Mouse (Mus musculus) spleen, adult 12 weeks (tissue): ENCODE measurements around the gene Cdh1.
"Not testable (repeated sequence)": the region's sequence is repeated elsewhere in the genome, so short reads cannot be mapped to it uniquely, and the experiment has no call there.

ENCODE experiments used
- DNase-seq: peaks from one replicate; pipeline ENCODE4 v3.0.0; 2022; ENCODE audit warnings: low spot score

Gene Cdh1

DNA sequence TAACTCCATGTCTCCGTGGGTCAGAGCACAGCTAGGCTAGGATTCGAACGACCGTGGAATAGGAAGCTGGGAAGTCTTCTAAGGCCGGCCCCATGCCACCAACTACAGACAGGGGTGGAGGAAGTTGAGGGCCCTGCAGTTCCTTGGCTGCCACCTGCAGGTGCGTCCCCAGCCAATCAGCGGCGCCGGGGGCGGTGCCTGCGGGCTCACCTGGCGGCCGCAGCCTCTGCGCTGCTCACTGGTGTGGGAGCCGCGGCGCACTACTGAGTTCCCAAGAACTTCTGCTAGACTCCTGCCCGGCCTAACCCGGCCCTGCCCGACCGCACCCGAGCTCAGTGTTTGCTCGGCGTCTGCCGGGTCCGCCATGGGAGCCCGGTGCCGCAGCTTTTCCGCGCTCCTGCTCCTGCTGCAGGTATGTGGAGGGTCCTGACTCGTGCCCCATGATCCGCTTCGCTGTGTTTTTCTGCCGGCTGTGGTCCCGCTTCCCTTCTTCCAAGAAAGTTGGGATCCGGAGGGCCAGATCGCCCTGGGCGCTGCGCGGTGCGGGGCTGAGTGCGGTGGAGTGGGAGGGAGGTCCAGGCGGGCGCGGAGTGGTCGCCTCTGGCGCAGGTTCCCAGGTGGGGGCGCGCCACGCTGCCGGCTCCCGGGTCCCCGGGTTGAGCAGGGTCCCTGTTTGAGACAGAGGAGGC lies at the start of gene Cdh1:
Gene Cdh1, plus strand, starts transcription at position 221 of the 689 bp plus-strand sequence.
- DNase-seq: no peak

DNA sequence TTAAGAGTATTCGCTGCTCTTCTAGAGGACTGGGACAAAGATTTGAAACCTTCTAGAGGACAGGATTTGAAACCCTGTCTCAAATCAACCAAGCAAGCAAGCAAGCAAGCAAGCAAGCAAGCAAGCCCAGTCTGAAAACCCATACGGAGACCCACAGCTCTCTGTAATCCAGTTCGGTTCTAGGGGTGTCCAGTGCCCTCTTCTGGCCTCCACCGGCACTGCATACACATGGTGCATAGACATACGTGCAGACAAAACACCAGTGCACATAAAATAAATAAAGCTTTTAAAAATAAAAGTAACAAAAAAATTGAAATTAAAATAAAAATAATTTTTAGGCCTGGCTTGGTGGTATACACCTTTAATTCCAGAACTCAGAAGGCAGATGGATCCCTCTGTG lies 49.1 kb upstream of the Cdh1 start:
- DNase-seq: no peak

DNA sequence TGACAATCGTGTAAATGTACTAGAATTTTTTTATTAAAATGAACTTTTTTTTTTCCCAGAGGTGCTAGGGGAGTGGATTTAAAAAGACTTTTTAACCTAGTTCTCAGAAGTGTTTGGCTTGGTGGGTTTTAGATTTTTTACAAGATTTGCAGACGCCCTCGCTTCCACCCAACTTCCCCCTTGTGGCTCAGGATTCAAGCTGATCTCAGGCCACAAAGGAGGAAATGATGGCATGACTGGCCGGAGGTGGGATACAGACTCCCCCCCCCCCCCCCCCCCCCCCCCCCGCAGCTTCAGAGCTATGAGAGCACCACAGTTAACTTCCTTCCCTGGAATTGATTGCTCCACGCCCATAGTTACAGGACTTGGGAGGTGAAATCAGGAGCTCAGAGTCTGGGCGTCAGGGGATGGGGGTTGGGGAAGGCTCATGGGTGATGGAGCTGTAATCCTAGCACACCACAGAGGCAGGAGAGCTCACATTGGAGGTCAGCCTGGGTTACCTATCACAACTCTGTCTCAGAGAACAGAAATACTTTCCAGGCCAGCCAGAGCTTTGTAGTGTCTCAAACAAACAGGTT lies 47.0 kb upstream of the Cdh1 start:
- DNase-seq: no peak

DNA sequence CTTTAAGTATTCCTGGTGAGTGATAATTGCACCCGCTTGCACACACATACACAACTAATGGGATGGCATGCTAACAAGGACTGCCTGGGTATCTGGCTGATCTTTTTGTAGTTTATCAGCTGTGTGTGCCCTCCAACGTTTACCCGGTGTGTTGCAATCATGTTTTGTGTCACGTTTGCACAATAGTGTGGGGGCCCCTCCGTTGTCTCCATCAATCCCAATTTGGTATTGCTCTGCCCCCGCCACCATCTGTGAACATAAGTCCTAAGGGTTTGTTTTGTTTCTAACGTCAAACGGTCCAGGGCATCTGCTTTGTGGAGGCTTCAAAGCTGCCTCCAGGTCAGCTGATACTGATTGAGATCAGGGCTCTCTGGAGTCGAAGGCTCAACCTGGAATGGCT lies 43.3 kb upstream of the Cdh1 start:
- DNase-seq: no peak

DNA sequence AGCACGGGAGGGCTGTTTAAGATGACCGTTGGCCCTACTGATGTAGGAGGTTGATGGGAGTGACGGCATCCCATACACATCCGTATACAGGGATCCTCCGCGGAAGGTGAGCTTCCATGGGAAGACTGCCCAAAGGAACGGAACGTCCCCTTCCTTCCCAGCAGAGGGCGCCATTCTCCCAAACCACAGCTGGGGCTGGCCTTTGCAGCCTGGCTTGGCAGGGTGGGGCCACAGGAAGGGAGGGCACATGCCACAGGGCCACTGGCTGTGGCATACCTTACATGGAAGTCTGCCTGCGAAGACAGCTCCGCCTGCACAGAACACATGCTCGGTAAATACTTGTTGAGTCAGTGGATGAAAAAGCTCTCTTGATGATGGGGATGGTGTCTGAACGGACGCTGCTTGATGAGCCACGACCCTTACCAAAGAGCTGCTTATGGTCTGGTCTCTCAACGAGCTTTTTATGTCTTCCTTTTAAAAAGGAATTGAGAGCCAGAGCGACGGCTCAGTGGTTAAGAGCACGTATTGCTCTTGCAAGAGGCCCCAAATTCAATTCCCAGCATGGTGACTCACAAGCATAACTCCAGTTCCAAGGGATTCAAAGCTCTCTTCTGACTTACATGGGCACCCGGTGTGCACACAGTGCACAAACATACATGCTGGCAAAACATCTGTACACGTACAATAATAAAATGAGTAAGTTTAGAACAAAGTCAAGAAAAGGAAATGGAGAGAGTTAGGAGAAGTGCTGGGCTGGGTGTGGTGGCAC lies 41.9 kb upstream of the Cdh1 start:
- DNase-seq: peak; percentile 12

DNA sequence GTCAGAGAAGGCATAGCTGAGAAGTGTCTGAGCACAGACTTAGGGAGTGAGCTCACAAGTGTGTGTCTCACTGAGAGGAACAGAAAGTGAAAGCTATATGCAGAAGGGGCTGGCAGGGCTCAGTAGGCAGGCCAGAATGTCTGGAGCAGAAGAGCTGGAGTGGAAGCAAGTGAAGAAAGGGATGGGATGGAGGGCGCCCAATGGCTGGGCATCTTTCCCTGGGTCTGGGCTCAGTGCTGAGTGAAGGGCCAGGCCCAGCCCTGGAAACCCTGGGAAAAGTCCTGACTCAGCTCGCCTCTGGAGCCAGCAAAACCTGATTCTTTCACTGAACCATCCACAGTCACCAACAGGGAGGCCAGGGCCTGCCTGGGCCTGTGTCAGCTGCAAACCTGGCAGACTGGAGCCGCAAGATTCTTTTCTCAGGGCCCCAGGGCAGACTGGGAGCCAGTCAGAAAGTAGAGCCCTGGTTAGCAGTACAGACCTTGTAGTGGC lies 39.4 kb upstream of the Cdh1 start:
- DNase-seq: no peak

DNA sequence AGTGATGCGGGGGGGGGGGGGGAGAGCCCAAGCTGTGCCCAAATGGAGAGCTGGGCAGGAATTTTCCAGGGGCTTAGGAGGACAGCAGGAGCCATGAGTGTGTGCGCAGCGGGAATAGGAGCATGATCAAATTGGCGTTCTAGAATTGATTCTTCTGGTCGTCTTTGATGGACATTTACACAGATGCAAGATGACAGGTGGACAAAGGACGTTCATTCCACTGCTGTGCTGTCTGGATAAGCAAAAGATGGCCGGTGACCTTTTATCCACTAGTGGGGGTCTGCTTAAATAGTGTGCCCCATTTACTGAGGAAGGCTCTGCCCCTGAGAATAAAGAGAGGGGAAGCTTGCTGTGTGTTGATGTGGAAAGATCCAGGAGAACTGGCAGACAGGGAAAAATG lies 34.1 kb upstream of the Cdh1 start:
- no peak for DNase-seq

DNA sequence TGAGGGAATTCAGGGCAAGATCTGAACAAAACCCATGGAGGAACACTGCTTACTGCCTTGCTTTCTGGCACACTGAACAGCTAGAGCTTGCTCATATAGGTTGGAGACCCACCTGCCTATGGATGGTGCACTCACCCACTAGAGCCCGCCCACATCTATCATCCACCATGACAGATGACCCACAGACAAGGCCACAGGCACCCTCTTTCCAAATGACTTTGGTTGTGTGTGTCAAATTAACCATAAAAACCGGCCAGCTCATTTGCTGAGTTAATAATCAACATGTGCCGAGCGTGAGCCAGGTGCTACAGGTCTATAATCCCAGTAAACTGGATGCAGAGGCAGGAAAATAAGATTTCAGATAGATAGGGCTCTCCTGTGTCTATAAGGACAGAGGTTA lies 32.8 kb upstream of the Cdh1 start:
- no peak for DNase-seq

DNA sequence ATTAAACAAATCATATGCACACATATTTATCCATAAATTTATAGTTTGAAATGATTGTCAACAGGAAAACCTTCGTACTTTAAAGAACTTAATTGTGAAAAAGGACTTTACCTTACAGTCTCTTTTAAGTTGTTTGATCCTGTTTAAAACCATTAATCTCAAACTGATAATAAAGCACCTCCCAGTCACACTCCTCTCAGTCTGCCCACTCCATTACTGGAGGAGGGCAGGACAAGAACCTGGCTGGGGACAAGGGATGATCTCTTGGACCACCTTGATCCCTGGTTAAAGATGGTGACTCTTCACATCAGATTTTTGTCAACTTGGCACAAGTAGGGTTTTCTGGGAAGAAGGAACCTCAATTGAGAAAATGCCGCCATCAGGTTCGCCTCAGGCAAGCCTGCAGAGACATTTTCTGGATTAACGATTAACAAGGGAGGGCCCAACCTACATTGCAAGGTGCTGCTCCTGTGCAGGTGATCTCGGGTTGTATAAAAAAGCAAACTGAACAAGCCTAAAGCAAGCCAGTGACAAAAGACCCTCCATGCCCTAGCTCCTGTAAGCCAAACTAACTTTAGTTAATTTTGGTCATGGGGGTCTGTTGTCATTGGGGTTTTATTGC lies 31.5 kb upstream of the Cdh1 start:
- DNase-seq: no peak

DNA sequence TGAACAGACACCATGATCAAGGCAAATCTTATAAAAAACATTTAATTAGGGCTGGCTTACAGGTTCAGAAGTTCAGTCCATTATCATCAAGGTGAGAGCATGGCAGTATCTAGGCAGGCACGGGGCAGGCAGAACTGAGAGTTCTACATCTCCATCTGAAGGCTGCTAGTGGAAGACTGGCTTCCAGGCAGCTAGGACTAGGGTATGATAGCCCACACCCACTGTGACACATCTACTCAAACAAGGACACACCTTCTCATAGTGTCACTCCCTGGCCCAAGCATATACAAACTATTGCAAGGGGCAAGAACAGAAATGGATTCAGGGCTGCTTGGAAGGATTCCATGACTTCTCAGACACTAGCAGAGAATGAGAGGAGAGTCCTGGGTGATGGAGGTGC lies 31.0 kb upstream of the Cdh1 start:
- DNase-seq: not testable (repeated sequence)

DNA sequence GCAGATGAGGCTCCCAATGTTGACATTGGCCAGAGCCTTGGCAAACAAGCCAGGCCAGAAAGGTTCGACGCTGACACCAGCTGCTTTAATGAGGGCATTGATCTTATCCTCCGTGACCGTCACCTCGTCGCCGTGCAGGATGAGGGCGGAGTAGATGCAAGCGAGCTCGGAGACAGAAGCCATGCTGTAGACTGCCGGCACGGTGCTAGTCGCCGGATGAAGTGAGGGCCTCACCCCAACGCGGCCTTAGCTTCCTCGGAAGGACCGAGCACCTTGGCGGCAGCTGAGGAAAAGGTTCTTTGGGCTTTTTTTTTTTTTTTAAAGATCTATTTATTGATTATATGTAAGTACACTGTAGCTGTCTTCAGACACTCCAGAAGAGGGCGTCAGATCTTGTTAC lies 30.0 kb upstream of the Cdh1 start, which contains the start of gene Gm10073:
Gene Gm10073, minus strand, starts transcription at position 294 of the 400 bp plus-strand sequence.
- not testable (repeated sequence) for DNase-seq

DNA sequence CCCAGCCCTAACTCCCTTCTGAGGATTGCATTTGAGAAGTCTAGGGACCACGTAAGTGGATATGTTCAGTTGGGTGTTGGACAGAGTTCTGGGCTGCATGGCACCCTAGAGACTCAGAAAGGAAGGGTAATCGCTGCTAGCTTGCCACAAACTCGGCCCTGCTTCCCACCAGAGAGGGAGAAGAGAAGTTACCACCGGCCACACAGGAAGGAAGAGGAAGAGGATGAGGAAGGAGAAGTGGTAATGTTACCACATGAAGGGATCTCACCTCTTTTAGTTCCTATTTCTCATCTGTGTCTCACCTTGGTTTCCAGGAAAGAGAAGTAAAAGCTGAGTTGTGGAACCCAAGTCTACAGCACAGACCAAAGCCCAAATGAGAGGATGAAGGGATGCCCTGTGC lies 28.9 kb upstream of the Cdh1 start:
- no peak for DNase-seq

DNA sequence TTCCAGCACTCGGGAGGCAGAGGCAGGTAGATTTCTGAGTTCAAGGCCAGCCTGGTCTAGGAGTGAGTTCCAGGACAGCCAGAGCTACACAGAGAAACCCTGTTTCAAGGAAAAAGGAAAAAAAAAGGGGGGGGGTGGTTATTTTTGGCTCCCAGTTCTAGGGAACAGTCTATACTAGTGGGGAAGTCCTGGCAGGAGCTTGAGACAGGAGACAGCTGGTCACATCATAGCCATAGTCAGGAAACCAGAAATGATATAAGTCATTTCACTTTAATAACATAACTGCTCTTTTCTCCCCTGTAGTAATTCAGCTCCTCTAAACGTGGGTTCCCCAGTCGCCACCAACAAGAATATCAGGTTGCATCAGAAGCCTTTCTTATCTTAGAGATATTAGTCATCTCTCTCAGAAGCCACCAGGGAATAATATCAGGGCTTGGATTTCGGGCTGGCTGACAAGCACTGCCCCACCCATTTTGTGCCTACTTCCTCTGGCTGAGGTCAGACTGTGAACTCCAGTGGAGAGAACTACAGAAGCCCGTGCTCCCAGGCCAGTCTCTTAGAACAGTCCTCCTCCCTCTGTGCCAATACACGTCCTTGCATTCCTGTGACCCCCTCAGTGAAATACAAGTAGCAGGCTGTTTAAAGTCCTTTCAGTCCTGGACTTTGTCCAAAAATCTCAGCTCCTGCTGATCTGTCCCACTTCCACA lies 26.1 kb upstream of the Cdh1 start:
- no peak for DNase-seq

DNA sequence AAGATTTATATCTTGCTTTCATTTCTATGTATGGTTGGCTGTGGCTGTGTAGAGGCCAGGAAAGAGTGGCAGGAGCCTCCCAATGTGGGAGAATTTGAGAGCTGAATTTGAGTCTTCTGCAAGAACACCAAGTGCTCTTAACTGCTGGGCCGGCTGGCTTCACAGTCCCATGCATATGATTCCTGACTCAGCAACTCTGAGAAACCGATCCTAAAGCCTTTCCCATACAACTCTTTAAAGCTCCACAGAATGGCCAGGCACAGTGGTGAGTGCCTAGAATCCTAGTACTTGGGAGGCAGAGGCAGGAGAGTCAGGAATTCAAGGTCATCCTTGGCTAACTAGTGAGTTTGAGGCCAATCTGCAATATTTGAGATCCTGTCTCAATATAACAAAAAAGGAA lies 23.6 kb upstream of the Cdh1 start:
- no peak for DNase-seq

DNA sequence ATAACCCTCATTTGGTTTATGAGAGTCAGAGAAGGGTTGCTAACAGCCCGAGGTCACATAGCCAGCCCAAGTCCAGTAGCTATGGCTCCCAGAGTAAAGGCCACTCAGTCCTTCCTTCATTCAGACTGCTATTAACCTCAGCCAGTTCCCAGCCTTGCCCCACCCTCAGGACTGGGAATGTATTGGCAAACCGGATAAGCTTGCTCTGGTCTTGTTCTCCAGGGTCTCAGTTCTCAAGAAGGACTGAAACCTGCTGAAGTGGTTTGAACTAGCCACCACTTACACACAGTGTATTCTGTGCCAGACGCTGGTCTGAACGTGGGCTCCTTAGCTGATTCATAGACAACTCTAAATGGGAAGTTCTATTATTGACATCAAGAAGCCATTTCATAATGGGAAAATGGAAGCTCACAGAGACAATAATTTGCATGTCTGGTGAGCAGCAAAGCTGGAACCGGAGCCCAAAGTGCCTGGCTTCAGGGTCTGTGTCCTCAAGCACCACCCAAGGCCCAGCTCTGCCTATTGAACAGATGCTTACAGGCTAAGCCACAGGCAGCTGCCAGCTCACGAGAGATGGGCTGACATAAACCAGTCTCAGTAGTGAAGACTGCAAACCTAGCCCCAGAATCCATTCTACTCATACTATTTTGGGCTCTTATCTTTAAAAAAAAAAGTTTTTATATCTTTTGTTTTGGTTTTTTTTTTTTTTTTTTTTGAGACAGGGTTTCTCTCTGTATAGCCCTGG lies 21.6 kb upstream of the Cdh1 start:
- DNase-seq: no peak

DNA sequence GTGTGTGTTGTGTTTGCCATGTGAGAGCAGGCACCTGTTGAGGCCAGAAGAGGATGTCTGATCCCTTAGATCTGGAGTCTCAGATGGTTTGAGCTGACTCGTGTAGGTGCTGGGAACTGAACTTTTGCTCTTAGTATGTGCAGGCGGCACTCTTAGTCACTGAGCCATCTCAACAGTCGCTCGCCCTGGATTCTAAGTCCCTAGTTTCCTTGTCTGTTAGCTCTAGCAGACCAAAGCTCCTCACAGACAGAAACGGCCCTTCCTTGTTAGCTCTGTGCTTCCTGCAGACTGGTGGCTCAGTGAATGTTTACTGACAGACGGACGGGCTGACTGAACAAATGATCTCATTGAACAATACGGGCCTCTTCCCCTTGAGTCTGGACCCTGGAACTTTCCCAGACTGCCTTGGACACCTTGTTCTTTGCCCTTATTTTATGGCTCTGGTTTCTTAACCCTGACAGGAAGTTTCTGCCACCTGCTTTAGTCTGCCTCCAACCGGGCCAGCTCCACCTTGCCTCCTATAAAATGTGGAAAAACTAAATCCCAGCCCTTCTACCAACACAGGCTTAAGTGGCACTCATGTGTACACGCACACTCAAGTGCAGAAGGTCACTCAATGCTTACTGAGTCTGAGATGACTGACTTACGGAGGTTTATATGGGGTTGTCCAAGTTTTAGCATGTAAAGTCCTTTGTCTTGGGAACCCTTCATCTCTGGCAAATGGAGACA lies 18.0 kb upstream of the Cdh1 start:
- no peak for DNase-seq

DNA sequence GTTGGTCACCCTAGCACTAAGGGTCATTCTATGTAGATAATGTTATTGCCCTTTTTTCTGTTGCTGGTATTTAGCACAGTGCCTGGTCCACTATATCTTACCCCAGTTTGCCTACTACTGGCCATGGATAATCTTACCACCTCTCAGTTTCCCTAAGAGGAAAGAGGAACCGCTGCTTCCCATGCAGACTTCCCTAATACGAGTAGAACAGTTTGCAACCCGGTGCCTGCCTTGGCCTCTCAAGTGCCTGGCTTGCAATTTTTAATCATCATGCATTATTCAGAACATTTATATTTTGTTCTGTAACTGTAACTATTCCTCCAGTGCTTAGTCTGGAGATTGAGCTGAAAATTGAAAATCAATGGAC lies 17.5 kb upstream of the Cdh1 start:
- no peak for DNase-seq

DNA sequence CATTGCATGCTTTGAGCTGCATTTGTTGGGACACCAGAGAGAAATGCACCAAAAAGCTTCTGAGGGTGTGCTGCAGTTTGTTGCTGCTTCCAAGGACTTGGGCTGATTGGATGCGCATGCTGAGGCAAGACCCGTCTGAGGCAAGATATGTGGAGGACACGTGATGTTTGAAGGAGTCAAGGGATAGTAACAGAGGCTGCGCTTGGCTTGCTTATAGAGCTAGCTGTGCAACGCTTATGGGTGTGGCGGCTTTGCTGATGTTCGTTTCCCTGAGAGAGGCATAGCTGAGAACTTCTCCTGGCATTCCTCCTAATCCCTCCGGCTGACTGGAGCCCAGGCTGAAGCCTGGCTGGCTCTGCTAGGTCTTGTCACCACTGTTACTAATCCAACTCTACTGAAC lies 16.3 kb upstream of the Cdh1 start:
- DNase-seq: no peak

DNA sequence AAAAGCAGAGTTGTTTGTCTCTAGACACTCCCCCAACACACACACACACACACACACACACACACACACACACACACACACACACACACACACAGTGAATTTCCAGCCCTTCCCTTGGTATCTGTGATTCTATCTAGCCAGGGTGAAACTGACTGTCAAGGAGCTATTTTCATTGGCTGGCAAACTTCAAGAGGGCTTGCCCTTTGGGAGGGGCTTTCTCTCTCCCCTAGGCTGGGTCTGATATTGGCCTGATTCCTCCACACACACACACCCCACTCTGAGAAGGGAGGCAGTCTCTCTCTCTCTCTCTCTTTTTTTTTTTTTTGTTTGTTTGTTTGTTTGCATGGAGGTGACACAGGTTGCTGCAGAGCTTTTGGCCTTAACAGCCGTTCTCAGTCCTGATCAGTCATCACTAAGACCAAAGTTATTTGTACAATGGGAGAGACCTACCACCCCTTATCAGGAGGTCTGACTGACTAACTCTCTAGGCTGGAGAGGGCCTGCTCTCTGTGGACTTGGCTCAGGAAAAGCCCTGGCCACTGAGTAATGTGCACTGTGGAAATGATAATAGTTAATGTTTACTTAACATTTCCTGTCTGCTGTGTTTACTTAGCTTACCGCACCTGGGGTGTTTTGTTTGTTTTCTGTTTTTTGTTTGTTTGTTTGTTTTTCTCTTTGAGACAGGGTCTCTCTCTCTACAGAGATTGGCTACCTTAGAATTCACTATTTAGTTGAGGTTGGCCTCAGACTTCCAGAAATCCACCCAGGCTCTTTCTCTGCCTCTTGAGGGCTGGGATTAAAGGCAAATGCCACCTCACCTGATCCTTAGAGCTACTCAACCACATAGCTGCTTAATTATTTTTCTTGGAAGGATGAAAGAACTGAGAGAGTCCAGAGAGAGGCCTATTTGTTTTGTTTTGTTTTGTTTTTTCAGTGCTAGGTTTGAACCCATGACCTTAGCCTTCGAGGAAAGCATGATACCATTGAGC lies 14.4 kb upstream of the Cdh1 start:
- no peak for DNase-seq

DNA sequence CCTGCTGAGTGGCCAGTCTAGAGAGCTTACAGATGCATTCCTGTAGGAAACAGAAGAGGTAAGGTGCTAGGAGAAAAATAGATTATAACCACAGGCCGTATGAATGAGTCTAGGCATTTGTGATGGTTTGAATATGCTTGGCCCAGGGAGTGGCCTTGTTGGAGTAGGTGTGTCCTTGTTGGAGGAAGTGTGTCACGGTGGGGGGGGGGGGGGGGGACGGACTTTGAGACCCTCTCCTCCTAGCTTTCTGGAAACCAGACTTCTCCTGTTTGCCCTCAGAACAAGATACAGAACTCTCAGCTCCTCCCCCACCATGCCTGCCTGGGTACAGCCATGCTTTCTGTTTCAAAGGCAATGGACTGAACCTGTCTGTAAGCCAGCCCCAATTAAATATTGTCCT lies 10.7 kb upstream of the Cdh1 start:
- DNase-seq: no peak
